In genomic region chr7:142375261-142375724, GRCm38 (mm10) we compare ENCODE assay signal across 10 mouse cellular contexts. TPM values are rescaled to one million over a fixed set of nuclear protein-coding genes. Genes with fewer than 3 reads are reported as not detected.
A peak's percentile ranks its signal among the peaks of the same experiment; 100 is the strongest.
DNase-seq lines count a peak whose midpoint lies in the region; ATAC-seq and TF ChIP-seq lines count a peak whose summit lies in the region.
"Had no signal": no experiment of that assay in that cellular context is flagged by ENCODE, and none has a peak within 500 bp of the region (broad histone marks: within the 10 kb centered on the region; RNA-seq: fewer than 3 reads in every experiment).

No protein-coding gene starts in this region.

- ATAC-seq in stomach, postnatal 0 days (ENCODE audit: low FRiP score, low TSS enrichment): no peak
- ATAC-seq in forebrain, embryonic 14.5 days: no peak

- no peak for TF ChIP-seq POLR2A in testis, adult 2 months (IDR thresholded peaks at IDR 0.05; ENCODE audit: control insufficient read depth, low read depth, low read length)

- 57% methylated on average over 6 of the region's 6 CpGs for WGBS in stomach, postnatal 0 days
- 84% methylated on average over 6 of the region's 6 CpGs for WGBS in forebrain, embryonic 14.5 days

- H3K36me3 ChIP-seq in testis, adult 2 months (ENCODE audit: control insufficient read depth, insufficient read depth, low read length): no peaks in the 10 kb centered on the region
- peaks cover 27% of the 10 kb centered on the region for H3K36me3 ChIP-seq in stomach, postnatal 0 days (ENCODE audit: control insufficient read depth, insufficient read depth, low read length)
- H3K36me3 ChIP-seq in forebrain, embryonic 14.5 days (ENCODE audit: control insufficient read depth, insufficient read depth, low read length): peaks cover 45% of the 10 kb centered on the region

- no peak overlapping the region for H3K4me3 ChIP-seq in gastrocnemius, adult 2 months
- H3K4me3 ChIP-seq in testis, adult 2 months (ENCODE audit: control insufficient read depth, low read depth, low read length): no peak overlapping the region
- no peak overlapping the region for H3K4me3 ChIP-seq in stomach, postnatal 0 days (ENCODE audit: low read depth, low read length)
- no peak overlapping the region for H3K4me3 ChIP-seq in forebrain, embryonic 14.5 days (ENCODE audit: low read depth, low read length)

- no peak overlapping the region for H3K4me2 ChIP-seq in stomach, postnatal 0 days (replicated peaks; ENCODE audit: low read depth)
- H3K4me2 ChIP-seq in forebrain, embryonic 14.5 days (ENCODE audit: low read length): no peak overlapping the region

- TF ChIP-seq CTCF in gastrocnemius, adult 2 months (IDR thresholded peaks at IDR 0.05): no peak
- TF ChIP-seq CTCF in testis, adult 2 months (IDR thresholded peaks at IDR 0.05; ENCODE audit: control insufficient read depth, insufficient read depth, insufficient replicate concordance, low read depth, low read length): no peak
- TF ChIP-seq CTCF in stomach, postnatal 0 days (IDR thresholded peaks at IDR 0.05; ENCODE audit: low read depth): no peak

- no peaks in the 10 kb centered on the region for H3K9me3 ChIP-seq in stomach, postnatal 0 days (ENCODE audit: control insufficient read depth, low read length)
- H3K9me3 ChIP-seq in forebrain, embryonic 14.5 days (replicated peaks; ENCODE audit: control insufficient read depth, low read length): no peaks in the 10 kb centered on the region

- H3K9ac ChIP-seq in stomach, postnatal 0 days (ENCODE audit: low read length): peak overlapping the region; percentile 8; the same call in 1 of the 2 replicates
- H3K9ac ChIP-seq in forebrain, embryonic 14.5 days (ENCODE audit: low read length): no peak overlapping the region
- H3K9ac ChIP-seq: liver, embryonic 14.5 days had no signal

- peak overlapping the region; percentile 77 for H3K27ac ChIP-seq in gastrocnemius, adult 2 months
- peak overlapping the region; percentile 15; the same call in 1 of the 2 replicates for H3K27ac ChIP-seq in testis, adult 2 months (ENCODE audit: control insufficient read depth, insufficient read depth, low read depth, low read length)
- 0 out of 2 replicates have a peak overlapping the region, but pooled peaks have one; percentile 18 for H3K27ac ChIP-seq in stomach, postnatal 0 days (replicated peaks)
- H3K27ac ChIP-seq in forebrain, embryonic 14.5 days (ENCODE audit: low read depth, low read length): no peak overlapping the region
- H3K27ac ChIP-seq: liver, embryonic 14.5 days had no signal

- intact Hi-C loops in gastrocnemius, adult 2 months (cut with DNase I): no loop called here

- peaks cover 12% of the 10 kb centered on the region for H3K4me1 ChIP-seq in testis, adult 2 months (ENCODE audit: control insufficient read depth, insufficient read depth, low read length)
- no peaks in the 10 kb centered on the region for H3K4me1 ChIP-seq in stomach, postnatal 0 days (replicated peaks; ENCODE audit: control insufficient read depth, insufficient read depth)
- no peaks in the 10 kb centered on the region for H3K4me1 ChIP-seq in forebrain, embryonic 14.5 days (ENCODE audit: control insufficient read depth, insufficient read depth, low read length)

- no peaks in the 10 kb centered on the region for H3K27me3 ChIP-seq in testis, adult 2 months (ENCODE audit: control insufficient read depth, insufficient read depth, low read length)
- H3K27me3 ChIP-seq in stomach, postnatal 0 days (ENCODE audit: control insufficient read depth, insufficient read depth, low read length): no peaks in the 10 kb centered on the region
- peaks cover 28% of the 10 kb centered on the region for H3K27me3 ChIP-seq in forebrain, embryonic 14.5 days (replicated peaks; ENCODE audit: control insufficient read depth, insufficient read depth, low read length)

- no peak for TF ChIP-seq EP300 in stomach, postnatal 0 days (optimal IDR thresholded peaks at IDR 0.05)

- peak; percentile 78 for DNase-seq in gastrocnemius, adult 2 months
- no peak for DNase-seq in gastrocnemius, postnatal 25 days
- DNase-seq in testis, postnatal 14 days (ENCODE audit: low spot score): no peak
- peak; percentile 54 for DNase-seq in gonadal fat pad, adult 2 months (ENCODE audit: low read depth)
- DNase-seq in stomach, postnatal 0 days (ENCODE audit: low spot score): no peak
- DNase-seq in forebrain, embryonic 14.5 days (ENCODE audit: low spot score): no peak
- DNase-seq in embryo, embryonic 10.5 days (ENCODE audit: low spot score): no peak

RNA-seq across cellular contexts. Expression of gene Ifitm10, which starts 1.7 kb away (rescaled TPM):
- total RNA-seq in gastrocnemius, adult 2 months (2021): 1 to 10 TPM; 3.0 to 4.1 TPM
- 1 to 10 TPM; 3.3 to 4.2 TPM for total RNA-seq in gastrocnemius, postnatal 25 days (2021)
- 0.20 TPM in 1 of 2 replicates, not detected in the other for polyA plus RNA-seq in testis, adult 2 months (2012; rRNA removed)
- 4.5 and 5.4 TPM in 2 replicates for polyA plus RNA-seq in gonadal fat pad, adult 2 months (2012; rRNA removed)
- polyA plus RNA-seq in stomach, postnatal 0 days (2015; fragmentation: Nextera tagmentation; extraction: Ambion mirVana): 9.9 and 12.0 TPM in 2 replicates
- polyA plus RNA-seq in forebrain, embryonic 14.5 days (2014; fragmentation: Nextera tagmentation; extraction: Ambion mirVana): 1.9 and 3.4 TPM in 2 replicates
- total RNA-seq: hematopoietic stem cell, adult 5-6 weeks had no signal

RNA-seq across cellular contexts. Expression of gene Gm49369, which starts 7.2 kb away (rescaled TPM):
- total RNA-seq in gastrocnemius, adult 2 months (2021): 1 to 10 TPM; 1.5 to 1.8 TPM
- total RNA-seq in gastrocnemius, postnatal 25 days (2021): 1 to 10 TPM; 4.0 to 5.6 TPM
- not detected in 2 replicates for polyA plus RNA-seq in testis, adult 2 months (2012; rRNA removed)
- polyA plus RNA-seq in gonadal fat pad, adult 2 months (2012; rRNA removed): 0.74 and 1.0 TPM in 2 replicates
- polyA plus RNA-seq in stomach, postnatal 0 days (2015; fragmentation: Nextera tagmentation; extraction: Ambion mirVana): 0.80 and 0.81 TPM in 2 replicates
- not detected in 2 replicates for polyA plus RNA-seq in forebrain, embryonic 14.5 days (2014; fragmentation: Nextera tagmentation; extraction: Ambion mirVana)

RNA-seq across cellular contexts. Expression of gene Ctsd, which starts 12.5 kb away (rescaled TPM):
- 100 to 1,000 TPM; 411 to 467 TPM for total RNA-seq in gastrocnemius, adult 2 months (2021)
- total RNA-seq in gastrocnemius, postnatal 25 days (2021): 100 to 1,000 TPM; 317 to 434 TPM
- polyA plus RNA-seq in testis, adult 2 months (2012; rRNA removed): 75.7 and 78.7 TPM in 2 replicates
- polyA plus RNA-seq in gonadal fat pad, adult 2 months (2012; rRNA removed): 1,099 and 1,739 TPM in 2 replicates
- polyA plus RNA-seq in stomach, postnatal 0 days (2015; fragmentation: Nextera tagmentation; extraction: Ambion mirVana): 798 and 841 TPM in 2 replicates
- polyA plus RNA-seq in forebrain, embryonic 14.5 days (2014; fragmentation: Nextera tagmentation; extraction: Ambion mirVana): 261 and 263 TPM in 2 replicates

RNA-seq across cellular contexts. Expression of gene Syt8, which starts 59.4 kb away (rescaled TPM):
- not detected for total RNA-seq in gastrocnemius, adult 2 months (2021)
- not detected for total RNA-seq in gastrocnemius, postnatal 25 days (2021)
- 0.28 and 1.2 TPM in 2 replicates for polyA plus RNA-seq in testis, adult 2 months (2012; rRNA removed)
- polyA plus RNA-seq in gonadal fat pad, adult 2 months (2012; rRNA removed): 0.50 and 0.75 TPM in 2 replicates
- polyA plus RNA-seq in stomach, postnatal 0 days (2015; fragmentation: Nextera tagmentation; extraction: Ambion mirVana): 70.7 and 78.9 TPM in 2 replicates
- polyA plus RNA-seq in forebrain, embryonic 14.5 days (2014; fragmentation: Nextera tagmentation; extraction: Ambion mirVana): not detected in 2 replicates
- total RNA-seq: hematopoietic stem cell, adult 5-6 weeks had no signal

Comparison
In these comparisons a context has a peak if more than half of its experiments do, and no peak if none do; other contexts are left out.
1. DNase-seq: peak in gastrocnemius, adult 2 months (single experiment) and gonadal fat pad, adult 2 months (single experiment); none in gastrocnemius, postnatal 25 days (single experiment), testis, postnatal 14 days (single experiment), stomach, postnatal 0 days (single experiment), forebrain, embryonic 14.5 days (single experiment) and embryo, embryonic 10.5 days (single experiment).